Mouse (Mus musculus) liver, embryonic 16.5 days (tissue): ENCODE results near the gene Gsk3b. TPM values are rescaled to one million over a fixed set of nuclear protein-coding genes. Genes with fewer than 3 reads are reported as not detected.

Experiments used
- ATAC-seq: fragments of 200-750 bp; cut with Nextera tagmentation; 2 replicates; pipeline ENCODE4 v1.8.0; 2017; ENCODE audit warnings: low read depth, mild to moderate bottlenecking, moderate number of reproducible peaks, moderate library complexity
- H3K27ac ChIP-seq: fragments of 300-500 bp; sonication (generic); 2 replicates; pipeline ENCODE4 v1.5.1; 2014; ENCODE audit warnings: mild to moderate bottlenecking, low read length
- H3K27me3 ChIP-seq: fragments of 300-500 bp; sonication (generic); 2 replicates; pipeline ENCODE4 v1.6.1; 2014; ENCODE audit warnings: low read depth, low read length, mixed read lengths; ENCODE audit not compliant: control insufficient read depth, insufficient read depth
- H3K36me3 ChIP-seq: fragments of 300-500 bp; sonication (generic); 2 replicates; pipeline ENCODE4 v1.6.1; 2014; ENCODE audit warnings: mild to moderate bottlenecking; ENCODE audit not compliant: control insufficient read depth, insufficient read depth
- H3K4me1 ChIP-seq: fragments of 300-500 bp; sonication (generic); 2 replicates; pipeline ENCODE4 v1.6.1; 2014; ENCODE audit warnings: low read depth, low read length, mixed read lengths; ENCODE audit not compliant: control insufficient read depth
- H3K4me2 ChIP-seq: fragments of 300-500 bp; sonication (generic); 2 replicates; pipeline ENCODE4 v1.6.1; 2014; ENCODE audit warnings: low read depth, low read length, mixed read lengths
- H3K4me3 ChIP-seq: fragments of 300-500 bp; sonication (generic); 2 replicates; pipeline ENCODE4 v1.5.1; 2014; ENCODE audit warnings: low read depth, mild to moderate bottlenecking, low read length
- H3K9ac ChIP-seq: fragments of 300-500 bp; sonication (generic); 2 replicates; pipeline ENCODE4 v1.6.1; 2014; ENCODE audit warnings: low read depth, low read length
- H3K9me3 ChIP-seq: fragments of 300-500 bp; sonication (generic); replicated peaks from 2 replicates; pipeline ENCODE4 v1.6.1; 2016; ENCODE audit warnings: low read length; ENCODE audit not compliant: control insufficient read depth
- WGBS: fragments of 180-500 bp; shearing (Covaris S2); extraction: QIAGEN DNeasy Blood & Tissue Kit; methylation state at CpG from one replicate; pipeline ENCODE4 v1.1.7; 2014; ENCODE audit not compliant: insufficient replicate concordance; 5-methylcytosine and 5-hydroxymethylcytosine counted together
- polyA plus RNA-seq: library from polyadenylated mRNA; unstranded; fragments of >200 nt; fragmentation: Nextera tagmentation; extraction: Ambion mirVana; gene quantifications from 2 replicates; pipeline ENCODE4 v1.2.1, GENCODE M21; 2015

Gene Gsk3b
- polyA plus RNA-seq, 1 experiment from 2014 or later, result 9.1 TPM

- Histone ChIP-seq H3K36me3 (no peaks in the 10 kb centered on the region), H3K27me3 (no peaks in the 10 kb centered on the region), H3K4me1 (no peaks in the 10 kb centered on the region), H3K9me3 (no peaks in the 10 kb centered on the region), H3K4me2 (no peak overlapping the region), H3K9ac (no peak overlapping the region), H3K4me3 (no peak overlapping the region), H3K27ac (no peak overlapping the region)
- WGBS, result 71% methylated on average over 6 of the region's 6 CpGs
- no peak for ATAC-seq
Observed at GRCm38 (mm10) chr16:38244111-38244510, 155.3 kb downstream of the Gsk3b start.

GRCm38 (mm10) chr16:38245379-38245778, 156.6 kb downstream of the Gsk3b start:
- Histone ChIP-seq H3K36me3 (no peaks in the 10 kb centered on the region), H3K4me1 (no peaks in the 10 kb centered on the region), H3K27ac (no peak overlapping the region), H3K9ac (no peak overlapping the region), H3K27me3 (no peaks in the 10 kb centered on the region), H3K9me3 (no peaks in the 10 kb centered on the region), H3K4me2 (no peak overlapping the region), H3K4me3 (no peak overlapping the region)
- 78% methylated on average over 2 of the region's 2 CpGs for WGBS
- ATAC-seq, result no peak

- no peak overlapping the region for H3K4me2 ChIP-seq
- 72% methylated on average over 5 of the region's 5 CpGs for WGBS
- no peaks in the 10 kb centered on the region for H3K4me1 ChIP-seq
- H3K36me3 ChIP-seq, result no peaks in the 10 kb centered on the region
- ATAC-seq, result no peak
- no peak overlapping the region for H3K27ac ChIP-seq
- no peaks in the 10 kb centered on the region for H3K9me3 ChIP-seq
- H3K4me3 ChIP-seq, result no peak overlapping the region
- no peak overlapping the region for H3K9ac ChIP-seq
- no peaks in the 10 kb centered on the region for H3K27me3 ChIP-seq
Observed at GRCm38 (mm10) chr16:38245849-38246585, 157.2 kb downstream of the Gsk3b start.

- Histone ChIP-seq H3K27me3 (no peaks in the 10 kb centered on the region), H3K27ac (no peak overlapping the region), H3K36me3 (no peaks in the 10 kb centered on the region), H3K4me2 (no peak overlapping the region), H3K4me3 (no peak overlapping the region), H3K9ac (no peak overlapping the region), H3K4me1 (no peaks in the 10 kb centered on the region), H3K9me3 (no peaks in the 10 kb centered on the region)
- no peak for ATAC-seq
- 32% methylated on average over 13 of the region's 13 CpGs for WGBS
Observed at GRCm38 (mm10) chr16:38248331-38248961, 159.6 kb downstream of the Gsk3b start.

GRCm38 (mm10) chr16:38250467-38250866, 161.7 kb downstream of the Gsk3b start:
- Histone ChIP-seq H3K27me3 (no peaks in the 10 kb centered on the region), H3K9ac (no peak overlapping the region), H3K36me3 (no peaks in the 10 kb centered on the region), H3K4me3 (no peak overlapping the region), H3K4me2 (no peak overlapping the region), H3K27ac (no peak overlapping the region), H3K4me1 (no peaks in the 10 kb centered on the region), H3K9me3 (no peaks in the 10 kb centered on the region)
- 61% methylated on average over 6 of the region's 6 CpGs for WGBS
- ATAC-seq, result no peak

- Histone ChIP-seq H3K4me1 (no peaks in the 10 kb centered on the region), H3K4me2 (no peak overlapping the region), H3K27ac (no peak overlapping the region), H3K36me3 (no peaks in the 10 kb centered on the region), H3K4me3 (no peak overlapping the region), H3K9me3 (no peaks in the 10 kb centered on the region), H3K27me3 (no peaks in the 10 kb centered on the region), H3K9ac (no peak overlapping the region)
- 80% methylated on average over 14 of the region's 14 CpGs for WGBS
- ATAC-seq, result no peak
Observed at GRCm38 (mm10) chr16:38254001-38254400, 165.2 kb downstream of the Gsk3b start.

GRCm38 (mm10) chr16:38255107-38255506, 166.3 kb downstream of the Gsk3b start:
- H3K9me3 ChIP-seq, result no peaks in the 10 kb centered on the region
- H3K4me2 ChIP-seq, result no peak overlapping the region
- no peak for ATAC-seq
- no peak overlapping the region for H3K9ac ChIP-seq
- H3K4me3 ChIP-seq, result no peak overlapping the region
- H3K27ac ChIP-seq, result no peak overlapping the region
- 62% methylated on average over 4 of the region's 4 CpGs for WGBS
- H3K27me3 ChIP-seq, result no peaks in the 10 kb centered on the region
- no peaks in the 10 kb centered on the region for H3K4me1 ChIP-seq
- H3K36me3 ChIP-seq, result no peaks in the 10 kb centered on the region

- Histone ChIP-seq H3K27ac (no peak overlapping the region), H3K4me3 (no peak overlapping the region), H3K27me3 (no peaks in the 10 kb centered on the region), H3K9ac (no peak overlapping the region), H3K9me3 (no peaks in the 10 kb centered on the region), H3K4me1 (no peaks in the 10 kb centered on the region), H3K4me2 (no peak overlapping the region), H3K36me3 (no peaks in the 10 kb centered on the region)
- WGBS, result 71% methylated on average over 9 of the region's 9 CpGs
- no peak for ATAC-seq
Observed at GRCm38 (mm10) chr16:38255927-38256326, 167.1 kb downstream of the Gsk3b start.

- Histone ChIP-seq H3K27me3 (no peaks in the 10 kb centered on the region), H3K27ac (no peak overlapping the region), H3K4me3 (no peak overlapping the region), H3K9me3 (no peaks in the 10 kb centered on the region), H3K36me3 (no peaks in the 10 kb centered on the region), H3K4me2 (no peak overlapping the region), H3K4me1 (no peaks in the 10 kb centered on the region), H3K9ac (no peak overlapping the region)
- WGBS, result 42% methylated on average over 3 of the region's 3 CpGs
- no peak for ATAC-seq
Observed at GRCm38 (mm10) chr16:38271601-38272000, 182.8 kb downstream of the Gsk3b start.
